Mouse (Mus musculus): ENCODE results near the gene Gsdmc3. TPM values are rescaled to one million over a fixed set of nuclear protein-coding genes. Genes with fewer than 3 reads are reported as not detected.
A peak's percentile ranks its signal among the peaks of the same experiment; 100 is the strongest.
"Not testable (repeated sequence)": the region's sequence is repeated elsewhere in the genome, so short reads cannot be mapped to it uniquely, and the experiment has no call there.

The Gsdmc3 gene
- 0.06 and 0.10 TPM in 2 replicates for polyA plus RNA-seq (2015; fragmentation: Nextera tagmentation; extraction: Ambion mirVana)

DNA sequence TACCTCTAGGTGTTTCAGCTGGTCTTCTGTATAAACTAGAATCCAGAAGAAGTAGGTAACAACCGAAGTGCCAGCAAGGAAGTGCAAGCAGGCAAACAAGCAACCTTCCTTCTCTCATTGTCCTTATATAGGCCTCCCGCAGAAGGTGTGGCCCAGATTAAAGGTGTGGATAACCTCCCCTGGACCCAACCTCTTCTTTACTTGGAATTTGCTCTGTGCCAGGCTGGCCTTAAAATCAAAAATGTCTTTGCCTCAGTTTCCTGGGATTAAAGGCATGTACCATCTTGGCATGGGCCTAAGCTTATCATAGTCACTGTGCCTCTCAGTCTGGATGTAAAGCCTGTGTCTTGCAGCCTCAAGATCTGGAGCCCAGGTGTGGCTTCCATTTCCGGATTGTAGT is at the start of gene Gsdmc3:
Gene Gsdmc3 (minus strand): TSS at position 101 of the 400 bp plus-strand sequence.
- H3K27me3 ChIP-seq (ENCODE audit: control insufficient read depth, insufficient read depth, low read depth, low read length); H3K9ac ChIP-seq (ENCODE audit: low read length); H3K4me1 ChIP-seq (replicated peaks; ENCODE audit: control insufficient read depth, insufficient read depth, low read length); H3K9me3 ChIP-seq (ENCODE audit: control insufficient read depth, low read length); H3K27ac ChIP-seq (ENCODE audit: low read length); H3K4me2 ChIP-seq (ENCODE audit: low read depth, low read length); ATAC-seq (ENCODE audit: low read depth); H3K36me3 ChIP-seq (ENCODE audit: control insufficient read depth, insufficient read depth, low read length); H3K4me3 ChIP-seq (ENCODE audit: low read length): not testable (repeated sequence)
- WGBS, result 93% methylated on average over 1 of the region's 3 CpGs

DNA sequence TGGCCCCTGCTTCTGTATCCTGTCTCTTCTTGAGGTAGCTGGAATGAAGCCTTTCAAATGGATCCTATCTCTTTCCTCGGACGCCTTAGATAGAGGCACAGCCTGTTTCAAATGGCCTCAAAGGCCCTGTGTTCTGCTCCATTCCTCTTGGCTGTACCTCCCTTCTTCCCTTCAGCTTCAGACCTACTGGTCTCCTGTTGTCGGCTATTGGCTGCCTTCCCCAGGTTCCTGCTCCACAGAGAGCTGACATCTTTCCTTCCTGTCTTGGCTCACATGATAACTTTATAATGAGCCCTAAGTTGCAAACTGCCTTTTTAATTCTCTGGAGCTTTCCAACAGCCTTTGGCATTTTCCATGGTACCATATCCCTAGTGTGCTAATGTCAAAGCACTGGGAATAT is 47.8 kb upstream of the Gsdmc3 start:
- Histone ChIP-seq H3K27me3 (ENCODE audit: control insufficient read depth, insufficient read depth, low read depth, low read length) (no peaks in the 10 kb centered on the region), H3K9me3 (ENCODE audit: control insufficient read depth, low read length) (no peaks in the 10 kb centered on the region), H3K4me1 (replicated peaks; ENCODE audit: control insufficient read depth, insufficient read depth, low read length) (no peaks in the 10 kb centered on the region), H3K4me2 (ENCODE audit: low read depth, low read length) (no peak overlapping the region), H3K36me3 (ENCODE audit: control insufficient read depth, insufficient read depth, low read length) (no peaks in the 10 kb centered on the region), H3K4me3 (ENCODE audit: low read length) (no peak overlapping the region), H3K9ac (ENCODE audit: low read length) (no peak overlapping the region), H3K27ac (ENCODE audit: low read length) (no peak overlapping the region)
- 86% methylated on average over 3 of the region's 3 CpGs for WGBS
- no peak for ATAC-seq (ENCODE audit: low read depth)

DNA sequence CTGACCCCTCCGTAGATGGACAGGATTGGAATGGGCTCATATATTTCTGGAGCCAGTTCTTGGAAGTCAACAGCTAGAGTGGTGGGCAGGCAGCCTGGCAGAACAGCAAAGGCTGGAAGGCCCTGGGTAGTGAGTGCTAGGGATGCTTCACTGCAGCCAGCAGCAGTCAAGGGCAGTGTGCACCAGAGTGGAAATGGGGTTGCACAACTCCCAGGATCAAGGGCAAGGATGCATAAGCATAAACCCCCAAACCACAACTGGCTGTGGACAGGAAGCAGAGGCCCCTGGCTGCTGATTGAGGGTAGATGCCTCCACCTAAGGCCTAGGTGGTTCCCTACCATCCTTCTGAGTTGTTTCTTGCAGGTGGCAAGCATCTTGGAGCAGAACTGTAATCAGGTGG is 46.1 kb upstream of the Gsdmc3 start:
- 0 out of 2 replicates have a peak, but pooled peaks have one; percentile 4 for ATAC-seq (ENCODE audit: low read depth)
- H3K9ac ChIP-seq (ENCODE audit: low read length), result no peak overlapping the region
- H3K27ac ChIP-seq (ENCODE audit: low read length), result no peak overlapping the region
- 56% methylated on average over 1 of the region's 1 CpGs for WGBS
- H3K4me2 ChIP-seq (ENCODE audit: low read depth, low read length), result no peak overlapping the region
- H3K4me1 ChIP-seq (replicated peaks; ENCODE audit: control insufficient read depth, insufficient read depth, low read length), result no peaks in the 10 kb centered on the region
- H3K4me3 ChIP-seq (ENCODE audit: low read length), result no peak overlapping the region
- no peaks in the 10 kb centered on the region for H3K36me3 ChIP-seq (ENCODE audit: control insufficient read depth, insufficient read depth, low read length)
- H3K27me3 ChIP-seq (ENCODE audit: control insufficient read depth, insufficient read depth, low read depth, low read length), result no peaks in the 10 kb centered on the region
- no peaks in the 10 kb centered on the region for H3K9me3 ChIP-seq (ENCODE audit: control insufficient read depth, low read length)

DNA sequence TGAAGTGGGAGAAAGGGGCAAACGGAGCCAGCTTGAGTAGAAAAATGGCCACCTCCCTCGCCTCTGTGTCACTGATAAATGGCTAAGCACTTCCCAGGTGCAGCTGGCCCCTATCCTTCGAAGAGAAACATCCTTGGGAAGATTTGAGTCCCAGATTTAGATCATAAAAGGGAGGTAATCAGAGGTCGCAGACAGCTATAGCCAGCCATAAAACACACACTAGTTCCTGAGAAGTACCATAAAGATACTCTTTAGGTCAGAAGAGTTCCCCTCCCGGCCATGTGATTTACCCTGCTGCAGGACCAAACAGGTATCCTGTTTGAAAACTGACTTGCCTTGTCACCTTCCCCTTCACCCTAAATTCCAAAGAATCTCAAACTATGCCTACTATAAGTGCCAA is 43.3 kb upstream of the Gsdmc3 start:
- H3K9ac ChIP-seq (ENCODE audit: low read length); H3K4me2 ChIP-seq (ENCODE audit: low read depth, low read length); H3K36me3 ChIP-seq (ENCODE audit: control insufficient read depth, insufficient read depth, low read length); H3K9me3 ChIP-seq (ENCODE audit: control insufficient read depth, low read length); H3K4me1 ChIP-seq (replicated peaks; ENCODE audit: control insufficient read depth, insufficient read depth, low read length); H3K27me3 ChIP-seq (ENCODE audit: control insufficient read depth, insufficient read depth, low read depth, low read length); H3K27ac ChIP-seq (ENCODE audit: low read length); H3K4me3 ChIP-seq (ENCODE audit: low read length); ATAC-seq (ENCODE audit: low read depth): not testable (repeated sequence)
- 45% methylated on average over 2 of the region's 5 CpGs for WGBS

DNA sequence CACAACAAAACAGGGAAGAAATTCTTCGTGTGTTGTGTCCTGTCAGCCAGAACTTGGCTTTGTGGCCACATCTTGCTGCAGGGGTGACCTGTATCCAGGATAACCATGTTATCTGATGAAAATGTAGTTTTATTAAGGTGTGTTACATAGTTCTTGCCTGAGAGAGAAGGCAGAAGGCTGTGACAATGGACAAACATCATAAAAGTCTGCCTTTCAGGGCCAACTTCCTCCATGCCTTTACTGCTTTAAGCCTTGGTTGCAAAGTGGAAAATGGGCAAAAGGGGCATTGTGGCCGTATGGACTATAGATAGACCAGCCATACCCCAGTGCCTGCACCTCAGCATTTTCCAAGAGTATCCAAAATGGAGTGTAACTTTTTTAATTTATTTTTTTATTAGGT is 41.4 kb upstream of the Gsdmc3 start:
- H3K4me3 ChIP-seq (ENCODE audit: low read length); H3K9ac ChIP-seq (ENCODE audit: low read length); H3K27ac ChIP-seq (ENCODE audit: low read length); ATAC-seq (ENCODE audit: low read depth); H3K36me3 ChIP-seq (ENCODE audit: control insufficient read depth, insufficient read depth, low read length); H3K27me3 ChIP-seq (ENCODE audit: control insufficient read depth, insufficient read depth, low read depth, low read length); H3K4me2 ChIP-seq (ENCODE audit: low read depth, low read length); H3K4me1 ChIP-seq (replicated peaks; ENCODE audit: control insufficient read depth, insufficient read depth, low read length); H3K9me3 ChIP-seq (ENCODE audit: control insufficient read depth, low read length): not testable (repeated sequence)
- 58% methylated on average over 1 of the region's 2 CpGs for WGBS

DNA sequence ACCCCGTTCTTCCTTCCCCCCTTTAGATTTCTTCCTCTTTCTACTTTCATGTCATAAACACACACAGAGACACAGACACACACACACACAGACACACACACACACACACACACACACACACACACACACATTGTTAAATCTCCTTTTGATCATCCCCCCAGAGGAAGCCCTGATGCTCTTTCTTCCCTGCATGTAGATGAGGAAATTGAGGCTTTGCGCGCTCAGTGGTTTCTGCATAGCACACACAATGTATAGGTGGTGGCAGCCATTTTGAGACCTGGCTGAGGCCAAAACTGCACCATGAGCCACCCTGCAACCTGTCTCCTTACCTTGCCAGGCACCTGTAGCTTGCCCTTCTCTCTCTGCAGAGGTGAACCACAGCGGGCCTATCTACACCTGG is 38.2 kb upstream of the Gsdmc3 start:
- not testable (repeated sequence) for H3K9ac ChIP-seq (ENCODE audit: low read length); H3K9me3 ChIP-seq (ENCODE audit: control insufficient read depth, low read length); ATAC-seq (ENCODE audit: low read depth); H3K27me3 ChIP-seq (ENCODE audit: control insufficient read depth, insufficient read depth, low read depth, low read length); H3K4me2 ChIP-seq (ENCODE audit: low read depth, low read length); H3K27ac ChIP-seq (ENCODE audit: low read length); H3K4me3 ChIP-seq (ENCODE audit: low read length); H3K4me1 ChIP-seq (replicated peaks; ENCODE audit: control insufficient read depth, insufficient read depth, low read length); H3K36me3 ChIP-seq (ENCODE audit: control insufficient read depth, insufficient read depth, low read length)
- 75% methylated on average over 3 of the region's 4 CpGs for WGBS

DNA sequence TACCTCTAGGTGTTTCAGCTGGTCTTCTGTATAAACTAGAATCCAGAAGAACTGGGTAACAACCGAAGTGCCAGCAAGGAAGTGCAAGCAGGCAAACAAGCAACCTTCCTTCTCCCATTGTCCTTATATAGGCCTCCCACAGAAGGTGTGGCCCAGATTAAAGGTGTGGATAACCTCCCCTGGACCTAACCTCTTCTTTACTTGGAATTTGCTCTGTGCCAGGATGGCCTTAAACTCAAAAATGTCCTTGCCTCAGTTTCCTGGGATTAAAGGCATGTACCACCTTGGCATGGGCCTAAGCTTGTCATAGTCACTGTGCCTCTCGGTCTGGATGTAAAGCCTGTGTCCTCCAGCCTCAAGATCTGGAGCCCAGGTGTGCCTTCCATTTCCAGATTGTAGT is 33.8 kb upstream of the Gsdmc3 start, which contains the start of gene Gsdmc4:
Gene Gsdmc4 (minus strand): TSS at position 101 of the 400 bp plus-strand sequence.
- not testable (repeated sequence) for H3K9me3 ChIP-seq (ENCODE audit: control insufficient read depth, low read length); H3K4me1 ChIP-seq (replicated peaks; ENCODE audit: control insufficient read depth, insufficient read depth, low read length); H3K4me3 ChIP-seq (ENCODE audit: low read length); H3K27me3 ChIP-seq (ENCODE audit: control insufficient read depth, insufficient read depth, low read depth, low read length); H3K9ac ChIP-seq (ENCODE audit: low read length); H3K36me3 ChIP-seq (ENCODE audit: control insufficient read depth, insufficient read depth, low read length); H3K27ac ChIP-seq (ENCODE audit: low read length); H3K4me2 ChIP-seq (ENCODE audit: low read depth, low read length); ATAC-seq (ENCODE audit: low read depth)
- WGBS, result 77% methylated on average over 2 of the region's 2 CpGs

DNA sequence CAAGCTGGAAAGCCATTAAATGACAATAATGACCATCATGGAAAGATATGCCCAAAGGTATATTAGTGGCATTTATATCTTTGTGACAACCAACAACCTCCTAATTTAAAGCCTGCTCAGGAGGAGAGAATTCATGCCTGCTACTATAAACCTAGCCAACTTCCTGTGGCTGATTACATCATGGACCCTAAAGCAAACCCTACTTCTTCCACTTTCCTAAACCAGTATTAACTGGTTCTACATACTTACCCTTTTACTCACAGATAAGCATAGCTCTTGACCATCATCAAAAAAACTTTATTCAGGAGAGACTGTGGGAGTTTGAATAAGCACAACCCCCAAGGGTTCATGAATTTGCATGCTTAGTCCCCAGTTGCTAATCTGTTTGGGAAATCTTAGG is 31.5 kb upstream of the Gsdmc3 start:
- ATAC-seq (ENCODE audit: low read depth); H3K4me2 ChIP-seq (ENCODE audit: low read depth, low read length); H3K9ac ChIP-seq (ENCODE audit: low read length); H3K27me3 ChIP-seq (ENCODE audit: control insufficient read depth, insufficient read depth, low read depth, low read length); H3K9me3 ChIP-seq (ENCODE audit: control insufficient read depth, low read length); H3K4me1 ChIP-seq (replicated peaks; ENCODE audit: control insufficient read depth, insufficient read depth, low read length); H3K36me3 ChIP-seq (ENCODE audit: control insufficient read depth, insufficient read depth, low read length); H3K4me3 ChIP-seq (ENCODE audit: low read length); H3K27ac ChIP-seq (ENCODE audit: low read length): not testable (repeated sequence)

DNA sequence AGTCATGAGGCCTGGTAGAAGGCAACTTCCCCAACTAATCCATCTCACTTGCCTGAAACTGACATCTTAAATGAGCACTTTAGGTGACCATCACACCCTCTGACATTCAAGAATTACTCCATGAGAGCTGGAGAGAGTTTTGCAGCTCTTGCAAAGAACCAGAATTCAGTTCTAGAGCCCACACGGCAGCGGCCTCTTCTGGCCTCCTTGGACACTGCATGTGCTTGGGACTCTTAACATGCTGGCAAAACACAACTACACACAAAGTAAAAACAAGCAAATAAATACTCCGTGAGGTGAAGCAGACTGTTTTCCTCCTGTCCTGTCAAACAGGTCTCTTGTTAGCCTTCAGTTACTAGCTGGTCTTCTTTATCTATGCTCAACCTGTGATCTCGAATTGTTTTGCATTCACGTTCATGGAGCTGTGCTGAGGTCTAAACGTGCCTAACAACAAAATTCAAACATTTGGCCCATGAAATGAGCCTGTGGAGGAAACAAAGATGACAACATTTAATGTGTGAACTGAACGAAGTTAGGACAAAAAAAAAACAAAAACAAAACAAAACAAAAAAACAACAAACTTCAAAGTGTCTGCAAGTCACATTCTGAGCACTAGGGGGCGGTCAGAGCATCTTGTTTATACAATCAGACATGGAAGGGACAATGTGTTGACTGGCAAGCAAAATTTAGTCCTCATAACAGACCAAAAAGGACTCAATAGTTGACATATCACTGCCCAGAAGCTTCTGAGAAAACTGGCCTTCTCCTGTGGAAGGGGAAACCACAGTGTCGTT is 17.4 kb upstream of the Gsdmc3 start:
- H3K36me3 ChIP-seq (ENCODE audit: control insufficient read depth, insufficient read depth, low read length); H3K9ac ChIP-seq (ENCODE audit: low read length); H3K27me3 ChIP-seq (ENCODE audit: control insufficient read depth, insufficient read depth, low read depth, low read length); H3K4me1 ChIP-seq (replicated peaks; ENCODE audit: control insufficient read depth, insufficient read depth, low read length); H3K27ac ChIP-seq (ENCODE audit: low read length); H3K9me3 ChIP-seq (ENCODE audit: control insufficient read depth, low read length); ATAC-seq (ENCODE audit: low read depth); H3K4me3 ChIP-seq (ENCODE audit: low read length): not testable (repeated sequence)
- 36% methylated on average over 9 of the region's 9 CpGs for WGBS
- H3K4me2 ChIP-seq (ENCODE audit: low read depth, low read length), result peak overlapping the region; percentile 25; the same call in 1 of the 2 replicates
